Mouse (Mus musculus) midbrain, postnatal 0 days (tissue): ENCODE data around the gene Dpep1. TPM values are rescaled to one million over a fixed set of nuclear protein-coding genes. Genes with fewer than 3 reads are reported as not detected.

Source experiments
- ATAC-seq: fragments of 200-750 bp; cut with Nextera tagmentation; 2 replicates; pipeline ENCODE4 v1.8.0; 2017; ENCODE audit warnings: moderate number of reproducible peaks, mild to moderate bottlenecking, moderate TSS enrichment, moderate library complexity; ENCODE audit not compliant: low FRiP score
- DNase-seq: peaks from one replicate; pipeline ENCODE4 v3.0.0-alpha.2; 2015; ENCODE audit warnings: low spot score
- H3K27ac ChIP-seq: fragments of 300-500 bp; sonication (generic); 2 replicates; pipeline ENCODE4 v1.5.1; 2014; ENCODE audit warnings: low read depth, mild to moderate bottlenecking, low read length, mixed read lengths
- H3K27me3 ChIP-seq: fragments of 300-500 bp; sonication (generic); 2 replicates; pipeline ENCODE4 v1.6.1; 2014; ENCODE audit warnings: low read length, control low read depth, mixed read lengths; ENCODE audit not compliant: insufficient read depth
- H3K36me3 ChIP-seq: fragments of 300-500 bp; sonication (generic); 2 replicates; pipeline ENCODE4 v1.6.1; 2014; ENCODE audit warnings: low read length, control low read depth, mixed read lengths; ENCODE audit not compliant: insufficient read depth
- H3K4me1 ChIP-seq: fragments of 300-500 bp; sonication (generic); 2 replicates; pipeline ENCODE4 v1.6.1; 2014; ENCODE audit warnings: mild to moderate bottlenecking, control low read depth, antibody characterized with exemption, low read length, mixed read lengths; ENCODE audit not compliant: insufficient read depth
- H3K4me2 ChIP-seq: fragments of 300-500 bp; sonication (generic); 2 replicates; pipeline ENCODE4 v1.6.1; 2014; ENCODE audit warnings: low read depth, mild to moderate bottlenecking, low read length, mixed read lengths; ENCODE audit not compliant: poor library complexity, severe bottlenecking
- H3K4me3 ChIP-seq: fragments of 300-500 bp; sonication (generic); 2 replicates; pipeline ENCODE4 v1.5.1; 2014; ENCODE audit warnings: low read depth, mild to moderate bottlenecking, low read length, moderate library complexity
- H3K9ac ChIP-seq: fragments of 300-500 bp; sonication (generic); replicated peaks from 2 replicates; pipeline ENCODE4 v1.6.1; 2014; ENCODE audit warnings: mild to moderate bottlenecking, low read length, moderate library complexity, mixed read lengths; ENCODE audit not compliant: poor library complexity, severe bottlenecking
- H3K9me3 ChIP-seq: fragments of 300-500 bp; sonication (generic); 2 replicates; pipeline ENCODE4 v1.6.1; 2016; ENCODE audit warnings: low read length, control low read depth
- CTCF ChIP-seq: IDR thresholded peaks from 2 replicates; pipeline ENCODE4 v1.5.1; 2016; ENCODE audit warnings: antibody characterized with exemption, mild to moderate bottlenecking
- WGBS: fragments of 180-500 bp; shearing (Covaris S2); extraction: QIAGEN DNeasy Blood & Tissue Kit; methylation state at CpG from one replicate; pipeline ENCODE4 v1.1.7; 2014; 5-methylcytosine and 5-hydroxymethylcytosine counted together
- polyA plus RNA-seq: library from polyadenylated mRNA; unstranded; fragments of >200 nt; fragmentation: Nextera tagmentation; extraction: Ambion mirVana; gene quantifications from 2 replicates; pipeline ENCODE4 v1.2.1, GENCODE M21; 2015
- total RNA-seq: library from RNA; depleted of rRNA; stranded (reverse); fragments of >200 nt; gene quantifications from 2 replicates; pipeline ENCODE4 v1.2.3, GENCODE M21; 2014; rRNA removed

Dpep1 gene
- total and polyA plus RNA-seq, 2 experiments from 2014 or later = 0.11 to 0.60 TPM

- ATAC-seq = no peak
- peaks cover 6% of the 10 kb centered on the region; the same call in 1 of the 2 replicates for H3K4me1 ChIP-seq
- no peak overlapping the region for H3K27ac ChIP-seq
- no peak overlapping the region for H3K4me3 ChIP-seq
- peaks cover 69% of the 10 kb centered on the region for H3K36me3 ChIP-seq
- H3K9me3 ChIP-seq = no peaks in the 10 kb centered on the region
- TF ChIP-seq CTCF = no peak
- no peaks in the 10 kb centered on the region for H3K27me3 ChIP-seq
- DNase-seq = no peak
- no peak overlapping the region for H3K4me2 ChIP-seq
- no peak overlapping the region for H3K9ac ChIP-seq
- 92% methylated on average over 8 of the region's 8 CpGs for WGBS
Measured at GRCm38 (mm10) chr8:123248596-123248995, 62.6 kb downstream of the Dpep1 start.

- Histone ChIP-seq H3K4me3 (no peak overlapping the region), H3K4me2 (no peak overlapping the region), H3K36me3 (peaks cover 49% of the 10 kb centered on the region), H3K4me1 (peaks cover 11% of the 10 kb centered on the region; the same call in 1 of the 2 replicates), H3K9ac (no peak overlapping the region), H3K27me3 (no peaks in the 10 kb centered on the region), H3K27ac (no peak overlapping the region), H3K9me3 (no peaks in the 10 kb centered on the region)
- ATAC-seq (no peak), DNase-seq (no peak)
- 93% methylated on average over 5 of the region's 5 CpGs for WGBS
- no peak for TF ChIP-seq CTCF
Measured at GRCm38 (mm10) chr8:123250940-123251339, 64.9 kb downstream of the Dpep1 start.

Other genes with a start within 250 kb of the Dpep1 start
- gene Ankrd11, start 144.0 kb upstream of the Dpep1 start, total RNA-seq = 92.5 and 98.3 TPM in 2 replicates
- 62.2 and 78.7 TPM in 2 replicates for gene Ankrd11, start 144.0 kb upstream of the Dpep1 start, polyA plus RNA-seq
- gene Spg7, start 123.3 kb upstream of the Dpep1 start, total RNA-seq = 47.2 and 64.3 TPM in 2 replicates
- gene Spg7, start 123.3 kb upstream of the Dpep1 start, polyA plus RNA-seq = 50.1 and 51.3 TPM in 2 replicates
- gene Rpl13, start 83.9 kb upstream of the Dpep1 start, total RNA-seq = 2,117 and 2,785 TPM in 2 replicates
- gene Rpl13, start 83.9 kb upstream of the Dpep1 start, polyA plus RNA-seq = 801 and 821 TPM in 2 replicates
- gene Cpne7, start 68.9 kb upstream of the Dpep1 start, total RNA-seq = 29.2 and 33.0 TPM in 2 replicates
- 28.0 and 29.1 TPM in 2 replicates for gene Cpne7, start 68.9 kb upstream of the Dpep1 start, polyA plus RNA-seq
- 0.80 and 2.8 TPM in 2 replicates for gene Sult5a1, start 27.9 kb upstream of the Dpep1 start, total RNA-seq
- gene Sult5a1, start 27.9 kb upstream of the Dpep1 start, polyA plus RNA-seq = 1.1 and 2.2 TPM in 2 replicates
- gene Chmp1a, start 26.5 kb downstream of the Dpep1 start, total RNA-seq = 206 and 212 TPM in 2 replicates
- 221 and 236 TPM in 2 replicates for gene Chmp1a, start 26.5 kb downstream of the Dpep1 start, polyA plus RNA-seq
- 4.9 and 7.3 TPM in 2 replicates for gene Spata33, start 26.6 kb downstream of the Dpep1 start, total RNA-seq
- gene Spata33, start 26.6 kb downstream of the Dpep1 start, polyA plus RNA-seq = 9.2 and 9.3 TPM in 2 replicates
- 70.3 and 86.5 TPM in 2 replicates for gene Cdk10, start 38.6 kb downstream of the Dpep1 start, total RNA-seq
- 57.8 and 67.0 TPM in 2 replicates for gene Cdk10, start 38.6 kb downstream of the Dpep1 start, polyA plus RNA-seq
- gene Spata2l, start 50.0 kb downstream of the Dpep1 start, total RNA-seq = 13.6 and 19.6 TPM in 2 replicates
- gene Spata2l, start 50.0 kb downstream of the Dpep1 start, polyA plus RNA-seq = 14.3 and 16.8 TPM in 2 replicates
- 37.9 and 42.1 TPM in 2 replicates for gene Zfp276, start 68.0 kb downstream of the Dpep1 start, total RNA-seq
- 15.4 and 17.8 TPM in 2 replicates for gene Zfp276, start 68.0 kb downstream of the Dpep1 start, polyA plus RNA-seq
- 77.4 and 88.9 TPM in 2 replicates for gene Vps9d1, start 68.1 kb downstream of the Dpep1 start, total RNA-seq
- 66.1 and 70.7 TPM in 2 replicates for gene Vps9d1, start 68.1 kb downstream of the Dpep1 start, polyA plus RNA-seq
- gene Fanca, start 132.3 kb downstream of the Dpep1 start, total RNA-seq = 4.2 and 17.6 TPM in 2 replicates
- 3.0 and 3.3 TPM in 2 replicates for gene Fanca, start 132.3 kb downstream of the Dpep1 start, polyA plus RNA-seq
- gene Spire2, start 146.5 kb downstream of the Dpep1 start, total RNA-seq = 35.7 and 44.1 TPM in 2 replicates
- gene Spire2, start 146.5 kb downstream of the Dpep1 start, polyA plus RNA-seq = 28.0 and 28.2 TPM in 2 replicates
- gene Tcf25, start 187.5 kb downstream of the Dpep1 start, total RNA-seq = 538 and 541 TPM in 2 replicates
- gene Tcf25, start 187.5 kb downstream of the Dpep1 start, polyA plus RNA-seq = 413 and 416 TPM in 2 replicates
- gene Mc1r, start 220.9 kb downstream of the Dpep1 start, total RNA-seq = 0.22 TPM in 1 of 2 replicates, not detected in the other
- gene Mc1r, start 220.9 kb downstream of the Dpep1 start, polyA plus RNA-seq = 0.09 TPM in 1 of 2 replicates, not detected in the other
- gene Tubb3, start 225.2 kb downstream of the Dpep1 start, total RNA-seq = 3,827 and 3,963 TPM in 2 replicates
- 1,921 and 2,058 TPM in 2 replicates for gene Tubb3, start 225.2 kb downstream of the Dpep1 start, polyA plus RNA-seq
- gene Def8, start 237.3 kb downstream of the Dpep1 start, total RNA-seq = 47.6 and 49.4 TPM in 2 replicates
- gene Def8, start 237.3 kb downstream of the Dpep1 start, polyA plus RNA-seq = 36.4 and 39.4 TPM in 2 replicates